Mouse (Mus musculus) cerebellum, adult 11 months (tissue): Measurements from ENCODE around the gene Zc3h18.

ENCODE experiments used
- DNase-seq: peaks from one replicate; pipeline ENCODE4 v3.0.0; 2022

The Zc3h18 gene

DNA sequence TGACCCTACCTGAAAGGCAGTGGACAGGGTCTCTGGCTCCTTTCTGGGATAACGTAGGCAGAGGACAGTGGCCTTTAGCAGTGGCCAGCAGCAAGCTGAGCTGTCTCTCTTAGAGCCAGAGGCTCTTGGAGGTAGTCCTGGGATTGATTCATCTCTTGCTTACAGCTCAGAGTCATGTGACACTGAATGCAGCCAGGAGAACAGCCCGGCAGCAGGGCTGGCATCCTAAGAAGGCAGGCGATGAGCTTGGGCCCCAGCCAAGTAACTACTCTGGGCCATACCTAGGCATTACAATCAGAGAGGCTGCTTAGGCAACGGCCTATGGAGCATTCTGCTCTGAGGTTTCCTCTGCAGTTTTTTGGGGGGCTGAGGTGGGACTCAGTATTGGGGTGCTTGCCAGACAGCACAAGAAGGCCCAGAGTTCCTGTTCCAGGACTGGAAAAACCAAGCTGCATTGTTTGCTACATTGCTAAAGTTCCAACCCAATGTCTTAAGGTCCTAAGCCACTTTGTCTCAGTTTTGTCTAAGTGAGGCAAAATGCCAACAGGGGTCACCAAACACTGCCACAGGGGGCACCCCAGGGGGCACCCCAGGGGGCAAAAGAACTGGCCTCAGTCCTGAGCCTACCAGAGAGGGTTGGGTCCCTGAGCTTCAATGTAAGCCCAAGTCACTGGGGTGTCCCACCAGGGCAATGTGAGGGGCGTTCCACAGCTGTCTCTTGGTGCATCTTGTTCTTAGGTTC lies 28.4 kb upstream of the Zc3h18 start:
- DNase-seq, result peak; percentile 88

DNA sequence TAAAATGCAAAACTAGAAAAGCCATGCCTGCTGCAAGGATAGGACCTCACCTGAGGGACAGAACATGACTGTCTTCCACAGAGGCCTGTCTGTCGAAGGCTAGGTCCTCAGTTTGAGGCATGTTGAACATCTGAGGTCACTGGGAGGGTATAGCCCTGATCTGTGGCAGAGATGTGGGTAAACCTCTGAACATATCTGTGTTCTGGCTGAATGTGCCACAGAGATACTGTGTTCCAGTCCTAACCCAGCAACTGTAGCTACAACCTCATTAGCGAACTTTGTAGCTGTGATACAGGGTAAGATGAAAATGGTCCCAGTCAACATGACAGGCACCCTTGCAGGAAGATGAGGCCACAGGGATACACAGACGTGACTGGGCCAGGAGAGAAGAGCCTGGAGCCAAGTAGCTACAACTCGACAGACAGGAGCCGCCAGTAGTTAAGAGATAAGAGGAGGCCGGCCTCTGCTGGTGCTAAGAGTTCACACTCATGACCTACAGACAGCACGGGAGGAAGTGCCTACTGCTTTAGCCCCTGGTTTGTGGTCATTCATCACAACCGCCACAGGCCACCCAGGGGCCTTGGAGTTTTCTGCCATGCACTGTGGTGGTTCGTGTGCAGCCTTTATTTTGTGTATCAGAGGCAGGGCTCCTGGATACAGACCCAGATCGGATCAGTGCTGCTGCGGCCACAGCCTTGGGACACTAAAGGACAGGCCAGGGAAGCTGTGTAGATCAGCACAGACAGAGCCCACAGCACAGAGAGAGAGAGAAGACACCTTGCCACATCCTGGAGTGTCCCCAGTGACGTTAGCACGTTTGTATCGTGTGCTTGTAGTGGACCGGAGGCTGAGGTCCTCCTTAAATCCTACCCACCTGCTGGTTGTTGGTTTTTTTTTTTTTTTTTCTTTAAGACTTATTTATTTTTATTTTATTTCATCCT lies 26.8 kb upstream of the Zc3h18 start:
- DNase-seq, result no peak

DNA sequence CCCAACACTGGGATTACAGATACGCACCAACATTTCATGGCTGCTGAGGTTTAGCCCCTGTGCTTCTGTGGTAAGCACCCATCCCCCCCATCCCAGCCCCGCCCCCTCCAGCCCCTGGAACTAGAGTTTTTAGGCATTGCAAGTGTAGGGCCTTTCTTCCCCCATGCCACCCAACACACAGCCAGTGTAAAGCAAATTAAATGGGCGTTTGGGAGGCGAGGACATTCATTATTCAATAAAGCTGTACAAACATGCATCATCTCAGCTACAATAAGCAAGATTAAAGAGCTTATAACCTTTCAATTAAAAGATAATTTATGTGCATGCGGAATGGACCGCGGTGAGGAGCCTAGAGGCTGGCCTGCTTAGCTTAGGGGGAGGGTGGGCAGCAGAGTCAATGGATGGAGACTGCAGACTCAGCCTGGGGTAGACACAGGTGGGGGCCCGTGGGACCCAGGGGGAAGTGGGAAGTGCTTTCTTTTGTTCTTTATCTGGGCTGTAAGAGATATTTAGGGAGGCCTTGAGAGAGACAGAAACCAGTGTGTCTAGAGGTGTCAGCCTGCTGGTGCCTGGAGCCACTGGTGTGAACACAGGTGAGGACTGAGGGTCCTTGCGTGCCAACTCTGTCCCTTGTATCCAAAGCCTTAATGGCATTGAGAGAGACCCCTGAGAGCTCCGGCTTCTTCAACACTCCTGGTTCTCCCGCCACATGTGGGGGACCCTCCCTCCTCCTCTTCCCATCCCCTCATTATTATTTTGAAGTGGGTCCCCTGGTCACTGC lies 25.9 kb upstream of the Zc3h18 start:
- no peak for DNase-seq

DNA sequence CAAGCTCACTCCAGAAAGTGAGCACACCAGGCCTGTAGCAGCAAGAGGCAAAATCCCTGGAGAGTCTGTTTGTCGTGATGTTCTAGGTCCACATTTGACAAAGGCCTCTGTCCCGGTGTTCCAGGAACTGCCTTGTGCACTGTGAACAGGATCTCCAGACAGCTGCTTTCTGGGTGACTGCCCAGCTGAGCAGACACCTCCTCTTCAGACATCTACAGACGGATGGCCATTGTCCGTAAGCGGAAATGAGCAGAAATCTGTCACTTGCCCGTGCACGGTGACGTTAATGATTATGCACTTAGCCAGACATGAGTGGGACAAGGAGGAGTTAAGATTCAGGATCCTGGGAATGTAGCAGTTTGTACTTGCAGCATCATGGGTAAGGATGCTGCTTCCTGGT lies 22.3 kb upstream of the Zc3h18 start:
- no peak for DNase-seq

DNA sequence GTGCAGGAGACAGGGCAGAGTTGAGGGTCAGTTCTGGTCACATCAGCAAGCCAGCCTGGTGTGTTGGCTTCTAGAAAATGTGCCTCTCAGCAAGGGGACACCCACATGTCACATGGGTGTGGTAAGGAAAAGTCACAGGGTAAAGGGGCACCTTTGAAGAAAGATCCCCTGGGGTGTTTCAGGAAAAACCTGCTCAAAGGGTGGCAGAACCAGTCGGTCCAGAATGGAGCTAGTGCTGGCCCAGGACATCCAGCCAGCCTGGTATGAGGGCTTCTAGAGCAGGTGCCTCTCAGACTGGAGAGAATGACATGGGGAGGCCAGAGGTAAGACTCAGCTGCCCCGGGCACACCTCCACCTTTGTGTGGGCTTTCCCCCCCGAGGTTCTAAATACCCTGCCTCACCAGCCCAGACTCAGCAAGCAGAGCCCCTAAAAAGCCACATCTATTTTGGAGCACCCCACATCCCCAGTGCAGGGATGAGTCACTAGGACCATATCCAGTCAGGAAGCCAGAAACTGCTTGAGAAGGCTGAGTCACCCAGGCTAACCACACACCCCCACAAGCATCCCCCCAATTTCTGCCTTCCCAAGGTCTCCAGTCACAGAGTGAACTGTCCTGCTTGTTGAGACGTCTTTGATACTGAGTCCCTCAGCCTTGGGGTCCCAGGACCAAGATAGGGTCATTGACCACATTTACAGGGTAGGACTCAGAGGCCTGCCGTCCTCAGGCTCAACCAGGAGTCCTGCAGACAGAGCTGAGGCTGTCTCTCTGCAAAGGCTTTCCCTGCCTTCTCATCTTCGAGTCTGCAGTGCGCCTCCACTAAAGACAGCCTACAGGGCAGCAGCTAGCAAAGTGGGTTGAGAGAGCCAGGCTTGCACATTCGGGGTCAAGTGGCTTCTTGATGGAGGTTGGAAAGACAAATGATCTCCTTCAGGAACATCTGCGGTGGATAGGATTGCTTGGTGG lies 20.5 kb upstream of the Zc3h18 start:
- no peak for DNase-seq

DNA sequence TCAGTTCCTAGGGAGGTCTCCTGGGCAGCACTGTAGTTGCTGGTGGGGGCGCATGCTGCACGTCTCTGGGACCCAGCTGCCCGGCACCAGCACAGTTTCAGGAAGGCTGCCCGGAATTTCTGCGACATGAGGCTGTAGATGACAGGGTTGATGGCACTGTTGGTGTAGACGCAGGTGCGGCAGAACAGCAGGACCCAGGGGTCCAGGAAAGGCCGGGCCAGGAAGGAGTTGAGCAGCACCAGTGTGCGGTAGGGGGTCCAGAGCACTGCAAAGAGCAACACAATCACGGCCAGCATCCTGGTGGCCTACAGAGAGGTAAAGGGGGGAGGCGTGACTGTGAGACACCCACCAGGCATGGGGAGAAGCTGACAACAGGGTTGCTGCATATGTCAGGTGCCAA lies 19.2 kb upstream of the Zc3h18 start:
- no peak for DNase-seq

DNA sequence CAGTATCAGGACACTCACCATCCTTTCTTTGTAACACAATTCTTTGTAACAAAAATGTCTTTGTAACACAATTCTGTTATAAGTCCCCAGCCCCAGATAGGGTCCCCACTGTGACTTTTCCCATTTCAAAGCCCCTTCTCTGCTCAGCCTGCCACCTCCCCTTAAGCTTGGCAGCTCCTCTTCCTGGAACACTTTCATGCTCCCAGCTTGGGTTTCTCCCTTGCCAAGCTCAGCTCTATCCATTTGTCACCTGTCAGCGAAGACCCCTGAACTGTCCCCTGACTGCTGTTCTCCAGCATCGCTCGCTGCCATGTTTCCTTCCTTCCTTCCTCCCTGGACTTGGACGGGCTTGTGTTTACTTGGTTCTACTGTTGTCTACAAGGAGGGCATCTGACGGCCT lies 18.8 kb upstream of the Zc3h18 start:
- no peak for DNase-seq

DNA sequence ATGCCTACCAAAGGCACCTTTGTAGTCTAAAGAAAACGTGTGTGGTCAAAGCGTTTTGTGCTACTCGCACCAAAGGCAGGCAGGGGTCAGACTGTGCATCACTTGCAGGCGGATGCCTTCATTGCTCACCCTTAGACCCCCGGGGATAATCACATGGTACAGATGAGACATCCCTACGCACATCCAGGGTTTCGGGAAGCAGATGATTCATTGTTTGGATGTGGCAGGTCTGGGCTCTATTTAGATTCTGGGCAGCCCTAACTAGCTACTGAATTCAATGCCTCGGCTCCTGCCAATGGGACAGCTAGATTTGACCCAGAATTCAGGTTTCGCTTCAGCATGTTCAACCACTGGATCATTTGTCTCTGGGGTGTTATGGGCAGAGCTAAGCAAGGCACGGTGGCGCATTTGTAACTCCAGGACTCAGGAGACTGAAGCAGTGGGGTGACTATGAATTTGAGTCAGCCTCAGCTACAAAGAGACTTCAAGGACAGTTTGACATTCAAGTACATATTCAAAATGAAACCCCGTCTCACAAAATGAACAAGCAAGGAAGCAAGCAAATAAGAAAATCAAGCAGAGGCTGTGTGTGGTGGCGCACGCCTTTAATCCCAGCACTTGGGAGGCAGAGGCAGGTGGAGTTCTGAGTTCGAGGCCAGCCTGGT lies 17.2 kb upstream of the Zc3h18 start:
- no peak for DNase-seq

DNA sequence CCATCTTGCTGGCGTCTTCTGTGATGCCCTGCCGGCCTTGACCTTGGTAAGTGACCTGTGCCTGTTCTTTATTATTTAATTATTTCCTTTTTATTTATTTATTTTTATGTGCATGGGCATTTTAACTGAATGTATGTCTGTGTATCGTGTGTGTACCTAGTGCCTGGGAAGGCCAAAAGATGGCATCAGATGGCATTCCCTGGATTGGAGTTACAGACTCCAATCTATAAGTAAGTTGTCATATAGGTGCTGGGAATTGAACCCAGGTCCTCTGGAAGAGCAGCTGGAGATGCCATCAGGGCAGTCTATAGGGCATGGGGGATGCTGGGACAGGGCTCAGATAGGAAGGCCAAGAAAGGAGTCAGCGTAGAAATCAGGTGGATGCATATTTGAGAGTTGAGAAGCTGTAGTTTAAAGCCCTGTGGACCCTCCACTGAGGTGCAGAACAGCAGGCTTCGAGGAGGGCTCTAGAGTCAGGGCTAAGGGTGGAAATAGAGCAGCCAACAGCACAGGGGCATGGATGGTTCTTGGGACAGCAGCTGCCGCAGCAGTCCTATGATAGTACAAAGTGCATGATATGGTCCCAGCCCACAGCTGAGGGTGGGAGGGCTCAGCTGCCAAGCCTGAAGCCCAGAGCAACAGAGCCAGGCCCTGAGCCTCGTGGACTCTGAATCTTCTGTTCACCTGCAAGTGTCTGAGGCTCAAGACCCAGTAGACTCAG lies 15.6 kb upstream of the Zc3h18 start, which contains the start of gene Trhr2:
Gene Trhr2 (minus strand): TSS at position 51 of the 721 bp plus-strand sequence.
- no peak for DNase-seq

DNA sequence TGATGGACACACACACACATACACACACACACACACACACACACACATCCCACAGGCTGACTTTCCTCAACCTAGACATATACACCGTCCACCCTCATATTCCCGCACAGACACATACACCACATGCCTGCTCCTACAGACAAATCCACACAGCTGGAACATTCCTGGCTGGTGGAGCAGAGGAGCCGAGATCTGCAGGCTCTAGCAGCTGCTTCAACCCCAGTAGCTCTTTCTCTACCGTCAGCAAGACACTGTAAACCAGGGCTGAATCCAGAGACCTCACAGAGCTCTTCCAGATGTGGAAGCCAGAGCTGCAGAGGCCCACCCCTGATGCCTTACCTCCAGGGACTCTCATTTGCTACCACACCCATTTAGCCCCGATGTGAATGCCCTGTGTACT lies 14.1 kb upstream of the Zc3h18 start:
- DNase-seq, result no peak

DNA sequence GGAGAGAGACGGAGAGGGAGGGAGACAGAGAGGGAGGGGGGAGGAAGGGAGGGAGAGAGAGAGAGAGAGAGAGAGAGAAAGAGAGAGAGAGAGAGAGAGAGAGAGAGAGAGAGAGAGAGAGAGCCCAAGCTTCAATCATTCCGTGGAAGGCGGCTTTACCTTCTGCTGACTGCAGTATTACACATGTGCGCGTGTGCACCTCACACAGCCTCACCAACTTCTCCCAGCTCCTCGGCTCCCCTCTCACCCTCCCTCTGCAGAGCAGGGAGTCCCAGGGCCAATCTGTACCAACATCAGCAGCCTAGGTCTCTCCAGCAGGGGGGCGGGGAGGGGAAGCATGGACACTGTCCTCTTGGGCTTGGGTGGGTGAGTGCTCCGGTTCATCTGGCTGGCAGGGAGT lies 13.4 kb upstream of the Zc3h18 start:
- no peak for DNase-seq

DNA sequence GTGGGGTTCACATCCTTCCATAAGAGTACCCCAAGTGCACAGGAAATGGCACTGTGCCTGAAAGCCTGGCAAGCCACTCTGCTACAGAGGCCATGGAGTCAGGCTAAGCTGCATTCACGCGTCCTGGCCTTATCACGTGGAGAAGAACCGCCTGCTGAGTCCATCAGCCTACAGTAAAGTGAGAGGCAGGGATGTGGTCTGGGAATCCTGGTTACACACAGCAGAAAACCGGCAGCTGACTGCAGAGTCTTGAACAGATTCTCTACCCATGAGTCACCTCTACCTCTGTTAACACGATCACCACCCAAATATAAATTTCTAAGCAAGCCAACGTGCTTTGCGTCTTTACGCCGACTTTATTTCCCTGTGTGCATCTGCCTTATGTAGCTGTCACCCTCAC lies 7.9 kb upstream of the Zc3h18 start:
- DNase-seq, result no peak

DNA sequence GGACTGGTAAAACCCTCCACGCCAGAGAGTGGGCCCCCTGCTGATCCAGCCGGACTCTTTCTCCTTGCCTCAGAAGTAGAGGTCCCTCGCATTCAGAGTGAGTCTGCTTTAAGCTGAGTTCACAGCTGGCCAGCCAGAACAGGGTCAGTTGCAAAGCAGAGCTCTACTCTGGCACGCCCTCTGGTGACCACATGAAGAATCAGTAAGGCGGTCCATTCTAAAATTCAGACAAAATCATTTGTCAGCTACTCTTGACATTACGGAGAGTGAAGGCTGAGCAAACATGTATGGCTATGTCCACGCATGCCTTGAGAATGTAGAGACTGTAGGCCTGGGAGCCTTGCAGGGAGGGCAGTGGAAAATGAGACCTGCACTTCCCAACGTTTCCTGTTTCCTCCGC lies 6.7 kb upstream of the Zc3h18 start:
- peak; percentile 48 for DNase-seq

DNA sequence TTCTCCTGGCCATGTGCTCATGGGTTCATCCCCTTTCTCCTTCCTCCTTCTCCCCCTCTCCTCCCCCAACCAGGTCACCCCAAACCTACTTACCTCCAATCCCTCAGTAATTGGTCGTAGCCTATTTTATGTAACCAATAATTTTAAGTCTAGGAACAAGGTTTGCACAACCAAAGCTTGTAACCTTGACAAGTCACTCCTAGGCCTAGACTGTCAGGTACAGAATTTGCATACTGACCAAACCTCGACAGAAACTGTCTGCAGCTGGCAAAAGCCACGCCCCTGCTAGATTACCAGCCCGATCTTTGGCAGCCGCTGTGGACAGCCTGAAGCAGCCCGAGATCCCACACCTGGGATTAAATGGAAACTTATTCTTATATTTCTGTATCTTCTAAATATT lies 4.7 kb upstream of the Zc3h18 start:
- no peak for DNase-seq

DNA sequence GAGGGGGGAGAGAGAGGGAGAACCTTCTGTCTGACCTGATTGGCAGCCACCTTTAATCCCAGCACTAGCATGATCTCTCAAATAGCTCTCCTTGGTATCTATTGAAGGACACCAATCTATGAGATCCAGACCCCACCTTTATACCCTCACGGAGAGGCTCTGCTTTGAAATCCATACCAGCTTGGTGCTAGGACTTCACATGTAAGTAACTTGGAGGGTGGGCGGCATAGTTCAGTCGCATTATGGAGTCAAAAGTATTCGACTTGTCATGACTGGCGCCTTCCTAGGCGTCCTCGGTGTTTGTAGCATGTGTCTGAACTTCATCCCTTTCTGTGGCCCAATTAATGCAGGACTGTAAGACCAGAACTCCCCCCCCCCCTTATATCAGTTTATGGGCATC lies 1.1 kb upstream of the Zc3h18 start:
- DNase-seq, result no peak

DNA sequence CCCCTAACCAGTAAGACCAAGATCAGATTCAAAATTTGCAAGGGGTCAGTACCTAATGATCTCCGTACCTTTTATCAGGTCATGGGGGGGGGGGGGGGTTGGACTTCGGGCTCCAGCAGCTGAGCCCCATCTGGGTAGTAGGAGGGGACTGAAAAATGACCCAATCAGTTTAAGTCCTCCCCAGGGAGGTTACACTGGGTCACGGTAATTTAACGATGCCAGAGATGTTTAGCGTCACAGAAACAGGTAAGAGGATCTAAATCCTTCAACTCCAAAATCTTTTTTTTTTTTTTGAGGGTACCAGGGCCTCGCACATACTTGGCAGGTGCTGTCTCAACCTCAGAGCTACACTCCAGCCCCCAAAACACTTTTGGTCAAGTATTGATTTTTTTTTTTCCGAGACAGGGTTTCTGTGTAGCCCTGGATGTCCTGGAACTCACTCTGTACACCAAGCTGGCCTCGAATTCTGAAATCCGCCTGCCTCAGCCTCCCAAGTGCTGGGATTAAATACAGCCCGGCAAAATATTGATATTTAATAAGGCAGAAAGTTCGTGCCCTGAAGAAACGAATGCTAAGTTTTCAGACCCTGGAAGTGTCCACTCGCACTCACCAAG lies 551 bp upstream of the Zc3h18 start:
- no peak for DNase-seq

DNA sequence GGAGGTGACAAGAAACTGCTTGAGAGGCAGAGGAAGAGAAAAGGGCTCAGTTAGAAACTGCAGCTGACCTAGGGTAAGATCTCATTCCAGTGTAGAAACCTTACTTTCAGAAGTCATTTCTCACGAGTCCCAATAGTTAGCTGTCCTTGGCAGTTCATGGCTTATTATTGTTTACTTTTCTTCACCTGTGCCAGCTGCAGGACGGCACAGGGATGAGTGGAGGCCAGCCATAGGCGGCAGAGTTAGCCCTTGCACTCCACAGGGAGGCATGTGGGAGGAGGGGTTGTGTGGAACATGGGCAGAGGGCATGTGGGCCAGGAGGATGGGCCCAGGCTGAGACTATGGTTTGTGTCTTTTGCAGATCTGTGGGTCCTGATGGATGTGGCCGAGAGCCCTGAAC lies 6.6 kb downstream of the Zc3h18 start:
- no peak for DNase-seq

DNA sequence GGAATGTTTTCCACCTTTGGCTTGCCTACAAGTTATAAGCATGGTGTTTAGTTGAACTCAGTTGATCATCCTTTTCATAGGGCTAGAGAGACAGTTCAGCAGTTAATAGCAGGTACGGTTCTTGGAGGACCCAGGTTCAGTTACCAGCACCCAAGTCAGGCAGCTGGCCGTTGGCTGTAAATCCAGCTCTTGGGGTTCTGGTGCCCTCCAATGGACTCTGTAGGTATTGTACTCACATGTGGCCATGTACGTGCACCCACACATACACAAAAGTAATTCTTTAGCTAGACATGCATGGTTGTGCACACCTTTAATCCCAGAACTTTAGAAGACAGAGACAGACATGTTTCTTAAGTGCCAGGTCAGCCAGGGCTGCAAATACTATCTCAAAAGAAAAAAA lies 12.9 kb downstream of the Zc3h18 start:
- DNase-seq, result no peak

DNA sequence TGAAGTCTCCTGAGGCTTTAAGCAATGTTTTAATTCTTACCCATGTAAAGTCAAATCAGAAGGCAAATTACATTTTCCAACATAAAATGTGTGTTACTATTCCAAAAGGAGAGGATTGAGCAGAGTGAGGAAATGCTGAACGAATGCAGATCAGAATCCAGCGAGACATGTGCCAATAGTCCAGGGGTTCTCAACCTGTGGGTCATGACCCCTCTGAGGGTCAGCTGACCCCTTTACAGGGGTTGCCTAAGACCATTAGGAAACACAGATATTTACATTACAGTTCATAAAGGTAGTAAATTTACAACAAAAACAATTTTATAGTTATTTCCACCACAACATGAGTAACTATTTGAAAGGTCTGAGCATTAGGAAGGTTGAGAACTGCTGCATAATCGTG lies 14.3 kb downstream of the Zc3h18 start:
- DNase-seq, result no peak

DNA sequence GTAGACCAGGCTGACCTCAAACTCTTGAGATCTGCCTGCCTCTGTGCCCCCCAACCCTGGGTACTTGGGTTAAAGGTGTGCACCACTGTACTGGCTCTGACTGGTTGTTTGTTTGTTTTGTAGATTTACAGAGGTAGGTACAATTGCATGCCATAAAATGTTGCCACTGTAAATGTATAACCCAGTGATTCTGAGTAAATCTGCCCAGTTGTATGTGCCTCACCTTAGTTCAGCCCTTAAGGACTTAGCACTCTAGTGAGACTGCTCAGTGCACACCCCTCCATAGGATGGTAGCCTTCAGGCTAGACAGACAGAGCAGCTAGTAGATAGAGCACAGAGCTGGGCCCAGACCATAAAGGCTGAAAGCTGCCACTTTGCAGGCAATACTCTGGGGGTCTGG lies 17.3 kb downstream of the Zc3h18 start:
- DNase-seq, result no peak
